Comparison of ENCODE assay signal across 8 mouse cellular contexts in the genomic region with DNA sequence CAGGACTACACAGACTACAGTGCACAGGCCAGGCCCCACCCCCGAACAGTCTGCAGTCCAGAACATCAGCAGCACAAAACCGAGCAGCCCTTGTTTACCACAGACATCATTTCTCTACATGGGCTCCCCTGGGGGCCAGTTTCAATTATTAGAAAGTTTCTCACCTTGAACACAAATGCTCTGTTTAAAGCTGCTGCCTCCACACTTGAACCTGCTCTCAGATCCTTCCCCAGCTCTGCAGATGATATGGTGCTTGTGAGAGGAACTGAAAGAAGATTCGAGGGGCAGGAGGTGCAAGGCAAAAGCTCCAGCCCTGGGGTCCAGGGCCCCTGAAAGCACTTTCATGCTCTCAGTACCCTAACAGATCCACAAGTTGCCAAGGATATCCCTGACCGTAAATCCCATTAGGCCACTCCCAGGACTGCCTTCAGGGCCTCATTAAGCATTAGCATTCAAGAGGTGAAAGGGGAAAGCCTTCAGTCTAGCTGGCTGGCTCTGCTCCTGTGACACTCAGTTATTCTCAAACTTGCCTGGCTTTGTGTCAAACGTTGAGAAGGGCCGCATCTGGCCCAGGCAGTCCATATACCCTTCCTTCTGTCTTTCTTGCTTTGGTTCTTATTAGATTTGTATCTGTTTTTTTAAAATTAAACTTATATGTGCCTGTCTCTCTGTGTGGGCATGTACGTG. TPM values are rescaled to one million over a fixed set of nuclear protein-coding genes. Genes with fewer than 3 reads are reported as not detected.
DNase-seq lines count a peak whose midpoint lies in the region; ATAC-seq lines count a peak whose summit lies in the region.

No protein-coding gene starts in this region.

- no peak for DNase-seq in heart, adult 11 months
- peak; percentile 55 to 57 for DNase-seq in B cell, adult 2 months
- DNase-seq in lung, postnatal 10 days, result peak; percentile 69
- no peak for DNase-seq in thymus, postnatal 36 days
- no peak for DNase-seq in cerebellum, postnatal 14 days
- DNase-seq in urinary bladder, postnatal 4 days (ENCODE audit: low spot score in 2 of 2), result no peak

- H3K9ac ChIP-seq in heart, embryonic 16.5 days (ENCODE audit: low read length), result no peak overlapping the region
- H3K9ac ChIP-seq in embryonic facial prominence, embryonic 15.5 days, result no peak overlapping the region

- no peak overlapping the region for H3K4me3 ChIP-seq in heart, embryonic 16.5 days (ENCODE audit: low read length)
- H3K4me3 ChIP-seq in embryonic facial prominence, embryonic 15.5 days (replicated peaks), result no peak overlapping the region

- no peak overlapping the region for H3K4me2 ChIP-seq in heart, embryonic 16.5 days (ENCODE audit: low read depth, low read length)
- H3K4me2 ChIP-seq in embryonic facial prominence, embryonic 15.5 days (replicated peaks), result no peak overlapping the region

- 51% methylated on average over 7 of the region's 7 CpGs for WGBS in heart, embryonic 16.5 days
- WGBS in embryonic facial prominence, embryonic 15.5 days, result 37% methylated on average over 7 of the region's 7 CpGs

- H3K36me3 ChIP-seq in heart, embryonic 16.5 days (ENCODE audit: control insufficient read depth, insufficient read depth), result no peaks in the 10 kb centered on the region
- no peaks in the 10 kb centered on the region for H3K36me3 ChIP-seq in embryonic facial prominence, embryonic 15.5 days

- H3K9me3 ChIP-seq in heart, embryonic 16.5 days (replicated peaks; ENCODE audit: control insufficient read depth, low read length), result no peaks in the 10 kb centered on the region
- no peaks in the 10 kb centered on the region for H3K9me3 ChIP-seq in embryonic facial prominence, embryonic 15.5 days (replicated peaks)

- 0 out of 2 replicates have a peak overlapping the region, but pooled peaks have one; percentile 19 for H3K27ac ChIP-seq in heart, embryonic 16.5 days (ENCODE audit: low read length)
- 0 out of 2 replicates have a peak overlapping the region, but pooled peaks have one; percentile 12 for H3K27ac ChIP-seq in embryonic facial prominence, embryonic 15.5 days (replicated peaks)

- ATAC-seq in heart, embryonic 16.5 days (replicated peaks; ENCODE audit: extremely low read depth, insufficient read depth, low FRiP score), result no peak
- no peak for ATAC-seq in embryonic facial prominence, embryonic 15.5 days (ENCODE audit: insufficient number of reproducible peaks, low FRiP score, low TSS enrichment, low read depth)

- peaks cover 46% of the 10 kb centered on the region for H3K4me1 ChIP-seq in heart, embryonic 16.5 days (ENCODE audit: control insufficient read depth, insufficient read depth, low read length)
- peaks cover 72% of the 10 kb centered on the region for H3K4me1 ChIP-seq in embryonic facial prominence, embryonic 15.5 days

- no peaks in the 10 kb centered on the region for H3K27me3 ChIP-seq in heart, embryonic 16.5 days (ENCODE audit: control insufficient read depth, insufficient read depth, low read length)
- no peaks in the 10 kb centered on the region for H3K27me3 ChIP-seq in embryonic facial prominence, embryonic 15.5 days

RNA-seq across cellular contexts. Expression of a gene that starts 13.5 kb away (rescaled TPM):
- 4.4 TPM in 2 replicates for polyA plus RNA-seq in heart, embryonic 16.5 days (2015; fragmentation: Nextera tagmentation; extraction: Ambion mirVana)
- polyA plus RNA-seq in embryonic facial prominence, embryonic 15.5 days (2015; fragmentation: Nextera tagmentation; extraction: Ambion mirVana), result 8.6 and 10.3 TPM in 2 replicates

Comparison
In these comparisons a context has a peak if more than half of its experiments do, and no peak if none do; other contexts are left out.
1. DNase-seq: peak in B cell, adult 2 months (2 of 2) and lung, postnatal 10 days (single experiment); none in heart, adult 11 months (single experiment), thymus, postnatal 36 days (0 of 2), cerebellum, postnatal 14 days (0 of 2) and urinary bladder, postnatal 4 days (0 of 2).